Mouse (Mus musculus) T-helper 17 cell (primary cell): ENCODE data around the gene Adcy5.

Source experiments
- in situ Hi-C, 2 experiments: fragments of 300-600 bp; cut with MboI, MseI; formaldehyde crosslinking; loops; 1 replicate in 1 of 2; 2 replicates in 1 of 2; pipeline ENCODE4 v1.15.1; 2025; ENCODE audit warnings: high pct_unique_total_duplicates in 2 of 2

Gene Adcy5

GRCm38 (mm10) chr16:35154641-35155390, at the start of gene Adcy5:
Gene Adcy5 (plus strand): TSS chr16:35154877.
- in situ Hi-C loops, result no loop called here

GRCm38 (mm10) chr16:35107985-35108384, 46.7 kb upstream of the Adcy5 start:
- in situ Hi-C loops, result no loop called here

- in situ Hi-C loops, result no loop called here
These were observed 45.5 kb upstream of the Adcy5 start for GRCm38 (mm10) chr16:35109156-35109555.

- in situ Hi-C loops, result loop anchor here (5.0 kb wide), 2 partner anchors 163 to 168 kb away; no protein-coding TSS in a partner anchor
These were observed 44.9 kb upstream of the Adcy5 start for GRCm38 (mm10) chr16:35109656-35110291.

- in situ Hi-C loops, result loop anchor here (5.0 kb wide), 2 partner anchors 162 to 167 kb away; no protein-coding TSS in a partner anchor
These were observed 44.1 kb upstream of the Adcy5 start for GRCm38 (mm10) chr16:35110410-35111142.

GRCm38 (mm10) chr16:35111143-35111620, 43.5 kb upstream of the Adcy5 start:
- in situ Hi-C loops, result loop anchor here (5.0 kb wide), 2 partner anchors 161 to 166 kb away; no protein-coding TSS in a partner anchor

GRCm38 (mm10) chr16:35113496-35113895, 41.2 kb upstream of the Adcy5 start:
- in situ Hi-C loops, result loop anchor here (5.0 kb wide), 2 partner anchors 159 to 164 kb away; no protein-coding TSS in a partner anchor

GRCm38 (mm10) chr16:35116328-35116956, 38.2 kb upstream of the Adcy5 start:
- in situ Hi-C loops, result no loop called here

- in situ Hi-C loops, result no loop called here
These were observed 37.2 kb upstream of the Adcy5 start for GRCm38 (mm10) chr16:35117436-35117835.

- in situ Hi-C loops, result loop anchor here (10.0 kb wide), 2 partner anchors 354 to 1196 kb away; no protein-coding TSS in a partner anchor
These were observed 34.1 kb upstream of the Adcy5 start for GRCm38 (mm10) chr16:35120603-35121002.

GRCm38 (mm10) chr16:35127270-35127669, 27.4 kb upstream of the Adcy5 start:
- in situ Hi-C loops, result loop anchor here (10.0 kb wide), 2 partner anchors 348 to 1202 kb away; no protein-coding TSS in a partner anchor

GRCm38 (mm10) chr16:35130172-35130571, 24.5 kb upstream of the Adcy5 start:
- in situ Hi-C loops, result no loop called here

- in situ Hi-C loops, result no loop called here
These were observed 15.3 kb upstream of the Adcy5 start for GRCm38 (mm10) chr16:35139416-35139815.

- in situ Hi-C loops, result no loop called here
These were observed 14.6 kb upstream of the Adcy5 start for GRCm38 (mm10) chr16:35139873-35140619.

- in situ Hi-C loops, result no loop called here
These were observed 14.1 kb upstream of the Adcy5 start for GRCm38 (mm10) chr16:35140620-35140975.

- in situ Hi-C loops, result no loop called here
These were observed 12.8 kb upstream of the Adcy5 start for GRCm38 (mm10) chr16:35141839-35142238.

GRCm38 (mm10) chr16:35146153-35146552, 8.5 kb upstream of the Adcy5 start:
- in situ Hi-C loops, result no loop called here

- in situ Hi-C loops, result no loop called here
These were observed 1.4 kb upstream of the Adcy5 start for GRCm38 (mm10) chr16:35153146-35153755.

GRCm38 (mm10) chr16:35154245-35154640, 434 bp upstream of the Adcy5 start:
- in situ Hi-C loops, result no loop called here
